Mouse (Mus musculus): ENCODE measurements around the gene Trim25.

DNA sequence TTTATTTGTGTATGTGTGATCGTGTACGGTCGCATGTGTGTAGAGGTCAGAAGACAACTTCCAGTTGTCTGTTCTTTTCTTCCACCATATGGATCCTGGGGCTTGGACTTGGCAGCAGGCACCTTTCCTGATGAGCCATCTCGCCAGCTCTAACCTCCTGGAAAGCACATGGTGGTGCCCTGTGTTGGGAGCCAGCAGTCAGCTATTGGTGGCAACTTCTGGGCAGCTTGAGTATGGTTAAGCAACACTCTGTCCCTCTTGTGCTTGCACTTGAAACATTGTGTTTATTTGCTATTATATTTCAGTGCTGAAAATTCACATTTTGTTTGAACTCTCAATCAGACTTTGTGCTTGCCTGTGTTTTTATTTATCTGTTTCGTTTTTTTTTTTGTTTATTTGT lies 10.2 kb upstream of the Trim25 start:
- TF ChIP-seq CTCF (IDR thresholded peaks at IDR 0.05; ENCODE audit: borderline replicate concordance, control insufficient read depth, extremely low read depth, insufficient read depth, low read length, poor library complexity) (no peak), POLR2A (IDR thresholded peaks at IDR 0.05; ENCODE audit: control insufficient read depth, extremely low read depth, insufficient read depth, low read length, poor library complexity) (no peak)
